Mouse (Mus musculus): ENCODE measurements around the gene Pign. TPM values are rescaled to one million over a fixed set of nuclear protein-coding genes. Genes with fewer than 3 reads are reported as not detected.

The Pign gene
- polyA plus RNA-seq (2012), result 13.0 and 18.6 TPM in 2 replicates

GRCm38 (mm10) chr1:105663171-105663961, at the start of gene Pign, which contains the start of gene Relch:
Gene Pign (minus strand): TSS chr1:105663677.
Gene Relch (plus strand): TSS chr1:105663861.
- no peak for TF ChIP-seq GATA1 (IDR thresholded peaks at IDR 0.05; ENCODE audit: low read length)

GRCm38 (mm10) chr1:105712822-105713221, 49.3 kb upstream of the Pign start:
- TF ChIP-seq GATA1 (IDR thresholded peaks at IDR 0.05; ENCODE audit: low read length), result no peak

GRCm38 (mm10) chr1:105711227-105711626, 47.8 kb upstream of the Pign start:
- no peak for TF ChIP-seq GATA1 (IDR thresholded peaks at IDR 0.05; ENCODE audit: low read length)

DNA sequence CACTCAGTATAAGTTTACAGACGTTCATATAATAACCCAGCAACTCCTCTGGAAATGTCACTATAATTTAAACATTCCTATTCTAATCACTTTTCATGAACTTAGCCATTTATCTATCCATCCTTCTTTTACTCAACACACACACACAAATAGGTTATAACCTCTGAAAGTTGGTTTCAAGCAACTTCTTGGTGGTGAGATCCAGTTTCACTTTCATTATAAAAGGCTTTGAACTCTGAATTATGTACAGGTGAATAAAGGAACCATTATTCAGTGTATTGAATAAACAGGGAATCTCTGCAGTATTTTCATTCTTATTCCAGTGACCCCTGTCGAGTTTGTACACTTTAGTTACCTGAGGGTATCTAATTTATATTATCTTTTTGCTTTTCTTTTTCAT, 45.9 kb upstream of the Pign start:
- no peak for TF ChIP-seq GATA1 (IDR thresholded peaks at IDR 0.05; ENCODE audit: low read length)

- no peak for TF ChIP-seq GATA1 (IDR thresholded peaks at IDR 0.05; ENCODE audit: low read length)
Measured at GRCm38 (mm10) chr1:105700984-105701530, 37.6 kb upstream of the Pign start.

DNA sequence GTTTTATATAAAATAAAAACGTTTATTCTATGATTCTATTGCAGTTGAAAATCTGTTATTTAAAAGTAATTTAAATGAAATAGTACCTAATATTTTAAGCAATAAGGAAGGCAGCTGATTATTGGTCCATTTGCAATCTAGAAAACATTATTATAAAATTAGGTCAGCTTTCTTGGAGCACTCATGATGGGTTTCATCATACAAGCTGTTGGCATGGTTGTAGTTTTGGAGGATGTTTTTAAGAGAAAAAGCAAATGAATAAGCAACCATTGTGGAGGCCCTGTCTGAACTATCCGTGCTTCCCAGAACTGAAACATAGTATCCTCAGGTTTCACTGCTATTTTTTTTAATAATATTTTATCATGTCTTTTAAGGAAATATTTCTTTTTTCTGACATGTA, 32.1 kb upstream of the Pign start:
- no peak for TF ChIP-seq GATA1 (IDR thresholded peaks at IDR 0.05; ENCODE audit: low read length)

- TF ChIP-seq GATA1 (IDR thresholded peaks at IDR 0.05; ENCODE audit: low read length), result no peak
Measured at GRCm38 (mm10) chr1:105685501-105685900, 22.0 kb upstream of the Pign start.

DNA sequence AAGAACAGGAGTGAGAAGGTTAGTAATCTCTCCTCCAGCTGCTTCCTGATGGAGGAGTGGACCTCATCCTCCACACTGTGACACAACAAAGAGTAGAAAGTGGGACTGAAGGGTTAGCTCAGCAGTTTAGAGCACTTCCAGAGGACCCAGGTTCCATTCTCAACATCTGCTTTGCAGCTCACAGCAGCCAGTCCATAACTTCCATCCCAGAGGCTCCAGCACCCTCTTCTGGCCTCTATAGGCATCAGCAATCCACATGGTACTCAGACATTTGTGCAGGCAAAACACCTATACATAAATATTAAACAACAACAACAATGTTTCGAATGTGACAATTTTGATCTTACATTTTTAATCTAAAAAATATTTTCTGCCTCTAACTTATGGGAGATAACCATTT, 17.1 kb upstream of the Pign start:
- no peak for TF ChIP-seq GATA1 (IDR thresholded peaks at IDR 0.05; ENCODE audit: low read length)

GRCm38 (mm10) chr1:105674763-105675162, 11.3 kb upstream of the Pign start:
- no peak for TF ChIP-seq GATA1 (IDR thresholded peaks at IDR 0.05; ENCODE audit: low read length)

DNA sequence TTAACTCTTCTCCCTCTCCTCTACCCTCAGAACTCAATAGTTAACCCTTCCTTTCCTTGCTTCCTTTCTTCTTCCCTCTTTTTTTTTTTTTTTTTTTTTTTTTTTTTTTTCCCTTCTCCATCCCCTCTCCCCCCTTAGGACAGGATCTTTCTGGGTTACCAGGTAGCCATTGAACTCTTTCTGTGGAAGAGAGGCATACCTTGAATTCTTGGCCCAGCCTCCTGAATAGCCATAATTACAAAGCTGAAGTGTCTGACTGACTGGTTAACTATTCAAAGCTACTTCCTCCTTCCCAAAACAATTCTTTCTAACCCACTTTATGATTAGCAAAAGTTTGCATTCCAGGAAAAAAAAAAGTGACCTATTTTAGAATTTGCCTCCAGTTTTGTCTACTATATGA, 6.2 kb upstream of the Pign start:
- TF ChIP-seq GATA1 (IDR thresholded peaks at IDR 0.05; ENCODE audit: low read length), result no peak

GRCm38 (mm10) chr1:105663962-105664812, 710 bp upstream of the Pign start:
- TF ChIP-seq GATA1 (IDR thresholded peaks at IDR 0.05; ENCODE audit: low read length), result no peak

DNA sequence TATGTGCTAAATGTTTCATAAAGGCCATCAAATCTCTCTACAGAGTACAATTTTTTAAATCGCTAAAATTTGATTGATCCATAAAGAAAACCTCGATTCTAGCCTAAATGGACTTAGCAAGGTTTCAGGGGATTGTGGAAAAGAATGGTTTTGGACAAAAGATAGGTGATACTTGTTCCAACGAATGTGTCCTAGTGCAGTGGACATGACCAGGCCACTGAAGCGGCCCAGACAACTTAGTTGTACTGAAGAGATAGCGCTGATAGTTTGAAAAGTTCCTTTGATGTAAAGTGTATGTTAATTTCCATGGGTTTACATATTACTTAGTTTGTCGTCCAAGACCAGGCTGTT, 682 bp downstream of the Pign start:
- no peak for TF ChIP-seq GATA1 (IDR thresholded peaks at IDR 0.05; ENCODE audit: low read length)

DNA sequence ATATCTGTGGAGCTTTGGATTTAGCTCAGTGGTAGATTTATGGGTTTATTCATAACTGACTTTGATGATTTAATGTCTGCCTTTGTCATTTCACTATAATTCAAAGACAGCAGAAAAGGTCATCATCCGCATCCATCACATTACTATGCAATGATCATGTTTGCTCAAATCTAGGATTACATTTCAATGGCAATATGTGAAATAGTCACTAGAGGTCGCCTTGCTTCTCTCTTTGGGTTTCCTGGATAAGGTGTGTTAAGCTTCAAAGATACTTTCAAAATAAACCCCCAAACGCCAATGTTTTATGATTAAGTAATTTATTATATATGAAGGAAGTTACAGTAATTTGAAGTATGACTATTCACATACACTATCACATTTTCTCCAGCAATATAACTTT, 3.5 kb downstream of the Pign start:
- TF ChIP-seq GATA1 (IDR thresholded peaks at IDR 0.05; ENCODE audit: low read length), result no peak

GRCm38 (mm10) chr1:105653981-105654380, 9.5 kb downstream of the Pign start:
- TF ChIP-seq GATA1 (IDR thresholded peaks at IDR 0.05; ENCODE audit: low read length), result no peak

GRCm38 (mm10) chr1:105650650-105651049, 12.8 kb downstream of the Pign start:
- no peak for TF ChIP-seq GATA1 (IDR thresholded peaks at IDR 0.05; ENCODE audit: low read length)

DNA sequence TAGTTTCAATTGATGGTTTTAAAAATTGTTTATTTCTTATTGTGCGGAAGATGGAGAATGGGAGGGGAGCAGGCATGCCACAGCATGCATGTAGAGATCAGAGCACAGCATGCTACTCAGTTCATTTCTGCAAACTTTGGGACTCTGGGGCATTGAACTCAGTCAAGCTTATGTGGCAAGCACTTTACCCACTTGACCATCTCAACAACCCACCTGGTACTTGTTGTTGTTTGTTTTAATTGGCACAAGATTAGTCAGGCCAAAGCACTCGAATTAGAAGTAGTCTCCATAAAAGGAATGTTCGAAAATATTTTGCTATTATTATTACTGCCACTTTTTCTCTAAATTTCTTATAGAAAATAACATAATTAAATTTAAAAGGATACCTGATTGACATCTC, 19.4 kb downstream of the Pign start:
- no peak for TF ChIP-seq GATA1 (IDR thresholded peaks at IDR 0.05; ENCODE audit: low read length)

Measured in G1E-ER4 (cell line).